Mouse (Mus musculus): ENCODE measurements around the gene Cdc42bpa.

Cdc42bpa gene

DNA sequence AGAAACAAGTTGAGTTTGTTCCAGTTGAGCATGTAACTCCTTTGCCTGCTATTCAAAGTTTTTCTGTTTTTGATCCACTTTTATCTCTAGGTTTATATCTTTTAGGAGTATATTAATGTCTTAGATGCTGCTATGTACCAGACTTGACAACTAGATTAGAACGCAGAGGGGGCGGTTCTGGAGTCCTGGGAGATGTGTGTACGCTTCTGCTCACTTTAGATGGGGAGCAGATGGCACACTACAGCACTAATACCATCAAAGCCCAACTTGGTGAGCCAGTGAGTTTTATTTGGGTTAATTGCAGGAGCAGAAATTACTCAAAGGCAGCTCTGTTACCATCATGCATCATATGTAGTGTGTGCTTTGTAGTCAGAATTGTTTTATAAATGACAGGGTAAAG is 77.2 kb downstream of the Cdc42bpa start:
- DNase-seq: peak; percentile 51

DNA sequence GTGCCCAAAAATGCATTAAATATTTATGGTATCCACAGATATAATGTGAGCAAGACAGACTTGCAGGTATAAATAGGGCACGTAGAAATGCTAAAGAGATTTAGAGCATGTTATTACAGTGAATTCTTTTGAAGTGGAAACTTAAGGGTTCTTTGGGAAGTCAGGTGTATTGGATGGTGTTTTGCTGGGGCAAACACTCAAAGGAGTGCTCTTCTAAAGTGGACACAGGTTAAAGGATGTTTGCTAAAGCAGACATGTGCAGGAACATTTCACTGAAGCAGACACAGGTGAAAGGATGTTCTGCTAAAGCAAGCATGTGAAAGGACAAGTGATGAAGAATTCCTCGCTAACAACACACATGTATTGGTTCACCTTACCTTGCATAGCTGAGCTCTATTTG is 83.9 kb downstream of the Cdc42bpa start:
- no peak for DNase-seq

DNA sequence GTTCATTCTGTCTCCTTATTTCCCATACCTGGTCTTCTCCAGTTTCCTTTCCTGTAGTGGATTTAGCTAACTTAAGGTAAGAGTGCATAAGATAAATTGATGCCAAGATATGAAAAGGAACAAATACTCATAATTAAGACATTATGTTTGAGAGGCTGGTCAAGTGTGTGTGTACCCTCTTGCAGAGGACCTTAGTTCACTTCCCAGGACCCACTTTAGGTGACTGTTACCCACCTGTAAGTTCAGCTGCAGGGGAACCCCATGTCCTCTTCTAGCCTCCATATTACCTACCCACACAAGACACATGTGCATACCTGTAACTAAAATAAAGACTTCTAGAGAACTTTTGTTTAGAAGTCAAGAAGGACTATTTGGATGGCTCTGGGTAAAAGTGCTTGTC is 84.9 kb downstream of the Cdc42bpa start:
- no peak for DNase-seq

DNA sequence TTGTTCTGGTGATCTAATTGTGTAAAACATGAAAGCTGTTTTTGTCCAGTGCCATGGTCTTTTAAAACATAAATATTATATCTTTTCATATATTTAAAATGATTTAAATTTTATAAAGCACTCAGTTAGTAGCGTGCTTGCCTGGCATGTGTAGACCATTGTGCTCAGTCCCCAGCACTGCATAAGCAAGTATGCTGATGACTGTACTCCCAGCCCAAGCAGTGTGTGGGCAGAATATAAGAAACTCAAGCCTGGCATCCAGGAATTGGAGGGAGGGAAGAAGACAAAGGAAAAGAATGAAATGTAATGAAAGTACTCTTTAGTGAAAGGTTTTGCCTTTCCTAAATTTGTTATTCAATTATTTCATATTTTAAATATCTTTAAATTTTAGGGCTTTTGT is 128.9 kb downstream of the Cdc42bpa start:
- DNase-seq: peak; percentile 28

DNA sequence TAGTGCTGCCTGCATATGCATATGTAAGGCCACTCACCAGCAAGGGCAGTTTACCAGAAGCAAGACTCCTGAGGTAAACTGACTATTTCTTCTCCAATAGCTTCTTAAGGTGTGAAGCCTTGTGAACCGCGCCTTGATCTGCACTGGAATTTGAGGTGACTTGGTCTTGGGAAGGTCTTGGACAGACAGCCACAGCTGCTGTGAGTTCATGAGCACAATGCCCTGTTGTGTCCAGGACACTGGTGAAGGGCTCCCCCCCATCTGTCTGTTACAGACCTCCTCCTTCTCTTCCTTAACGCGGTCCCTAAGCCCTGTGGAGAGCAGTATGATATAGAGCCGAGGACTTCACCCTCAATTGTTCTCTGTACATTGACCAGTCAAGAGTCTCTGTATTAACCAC is 138.2 kb downstream of the Cdc42bpa start:
- no peak for DNase-seq

DNA sequence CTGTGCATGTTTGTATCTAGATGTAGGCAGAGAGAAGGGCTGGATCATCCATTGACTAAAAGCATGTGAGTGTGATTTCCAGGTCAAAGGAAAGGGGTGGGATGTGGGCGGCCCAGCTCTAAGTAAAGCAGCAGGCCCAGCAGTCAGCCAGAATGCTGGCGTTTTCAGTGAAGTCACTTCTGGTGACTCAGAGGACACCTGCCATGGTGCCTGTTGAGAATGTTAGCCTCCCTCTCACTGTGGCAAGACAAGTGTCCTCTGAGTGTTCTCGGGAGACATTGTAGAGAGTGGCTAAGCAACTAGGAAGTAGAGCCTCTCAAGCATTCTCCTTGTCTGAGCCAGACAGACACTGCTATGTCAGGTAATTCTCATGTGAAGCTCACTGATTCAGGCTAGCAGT is 144.3 kb downstream of the Cdc42bpa start:
- peak; percentile 57 for DNase-seq

DNA sequence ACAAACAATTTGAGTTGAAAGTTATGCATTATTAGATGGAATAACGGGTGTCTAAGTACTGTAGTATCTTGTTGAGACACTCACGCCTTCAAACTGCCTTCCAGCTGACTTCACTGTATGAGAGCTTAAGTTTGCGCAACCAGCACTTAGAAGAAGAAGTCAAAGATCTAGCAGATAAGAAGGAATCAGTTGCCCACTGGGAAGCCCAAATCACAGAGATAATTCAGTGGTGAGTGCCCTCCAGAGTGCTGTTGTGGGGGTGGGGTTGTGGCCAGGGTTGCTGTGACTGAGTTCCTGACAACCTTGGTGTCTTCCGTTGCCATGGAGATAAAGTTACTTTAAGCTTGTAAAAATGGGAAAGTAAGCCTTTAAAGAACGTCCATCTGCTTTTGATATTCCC is 148.8 kb downstream of the Cdc42bpa start:
- no peak for DNase-seq

DNA sequence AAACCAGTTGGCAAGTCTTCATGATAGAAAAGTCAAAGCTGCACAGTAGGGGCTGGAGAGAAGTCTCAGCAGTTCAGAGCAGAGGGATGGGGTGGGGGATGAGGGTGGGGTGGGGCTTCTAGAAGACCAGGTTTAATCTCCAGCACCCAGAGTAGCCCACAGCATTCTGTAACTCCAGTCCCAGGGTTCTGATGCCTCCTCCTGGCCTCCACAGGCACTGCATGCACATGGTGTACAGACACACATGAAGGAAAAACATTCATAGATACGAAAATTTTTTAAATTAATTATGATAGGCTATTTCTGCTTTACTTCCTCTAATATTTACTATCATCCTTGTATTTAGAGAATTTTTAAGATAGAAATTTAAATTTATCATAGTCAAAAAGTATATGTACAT is 156.3 kb downstream of the Cdc42bpa start:
- no peak for DNase-seq

DNA sequence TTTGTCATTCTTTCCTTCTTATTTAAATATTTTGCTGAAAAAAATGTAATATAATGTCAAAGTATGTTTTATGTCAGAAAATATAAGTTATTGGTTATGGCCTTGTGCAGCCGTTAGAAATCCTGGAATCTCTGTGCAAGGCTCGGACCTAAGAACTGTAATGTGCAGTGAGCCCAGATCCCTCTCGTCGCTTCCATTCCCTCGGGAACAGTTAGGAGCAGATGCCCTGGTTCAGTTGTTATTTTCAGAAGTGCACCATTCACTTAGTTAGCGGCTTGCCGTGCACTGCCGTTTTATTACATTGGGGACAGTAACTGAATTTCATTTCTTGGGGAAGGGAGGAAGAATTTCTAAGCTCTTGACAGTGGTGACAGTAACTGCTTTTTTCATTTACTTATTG is 158.0 kb downstream of the Cdc42bpa start:
- DNase-seq: no peak

DNA sequence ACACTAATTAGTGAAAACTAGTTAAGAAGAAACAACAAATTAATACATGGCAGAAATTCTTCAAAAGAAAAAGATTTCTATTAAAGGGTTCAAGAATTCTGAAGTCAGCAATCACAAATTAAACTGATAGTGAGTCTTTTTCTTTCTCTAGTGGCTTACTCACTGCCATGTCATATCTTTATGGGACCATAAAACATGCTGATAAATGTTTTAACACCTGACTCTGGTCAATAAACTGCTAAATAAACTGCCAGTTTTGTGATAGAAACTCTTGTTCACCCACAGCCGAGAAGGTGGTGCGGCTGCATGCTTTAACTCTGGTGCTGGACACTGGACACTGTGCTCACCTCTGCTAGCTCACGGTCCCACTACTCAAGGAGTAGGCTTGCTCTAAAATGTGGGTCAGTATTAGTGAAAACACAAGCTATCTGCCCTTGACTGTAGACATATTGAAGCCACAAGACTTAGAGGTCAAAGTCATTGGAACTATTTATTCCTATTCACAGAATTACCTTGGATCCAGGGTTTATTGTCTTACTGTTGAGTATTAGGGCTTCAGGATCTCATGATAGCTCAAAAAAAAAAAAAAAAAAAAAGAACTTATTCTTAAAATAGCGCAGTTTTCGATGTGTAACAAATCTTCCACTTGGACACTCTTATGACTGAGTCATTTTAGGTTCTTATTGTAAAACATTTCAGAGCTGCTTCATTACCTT is 168.0 kb downstream of the Cdc42bpa start:
- no peak for DNase-seq

DNA sequence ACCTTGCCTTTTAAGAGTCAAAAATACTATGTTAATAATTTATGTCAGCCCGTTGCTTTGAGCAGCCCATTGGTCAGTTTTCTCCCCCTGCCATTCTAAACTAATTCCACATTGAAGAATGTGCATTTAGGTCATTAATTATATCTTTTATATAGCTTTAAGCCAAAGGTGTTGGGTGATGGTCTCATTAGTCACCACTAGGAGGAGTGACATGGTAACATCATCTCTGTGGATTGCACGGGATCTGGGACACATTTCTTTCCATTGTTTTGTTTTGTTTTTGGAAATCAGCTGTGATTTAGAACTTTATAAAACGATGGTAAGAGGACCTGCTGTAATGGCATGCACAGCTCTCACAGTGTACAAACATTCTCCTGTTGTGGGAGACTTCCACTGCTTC is 171.1 kb downstream of the Cdc42bpa start:
- no peak for DNase-seq

DNA sequence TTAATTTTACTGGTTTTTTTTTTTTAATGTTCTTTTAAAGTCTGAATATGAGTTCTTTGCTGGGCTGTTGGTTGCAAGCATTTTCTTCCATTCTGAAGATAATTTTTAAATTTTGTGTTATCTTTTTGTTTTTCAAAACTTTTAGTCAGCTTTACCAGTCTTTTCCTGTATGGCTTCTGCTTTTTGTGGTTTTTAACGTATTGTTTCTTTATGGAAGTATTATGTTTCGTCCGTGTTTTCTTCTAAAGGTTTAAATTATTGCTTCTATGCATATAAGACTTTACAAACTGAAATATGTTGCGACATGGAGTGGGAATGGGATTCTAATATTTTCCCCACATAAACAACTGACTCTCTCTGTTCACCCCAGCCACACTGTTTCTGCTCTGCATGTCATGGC is 171.9 kb downstream of the Cdc42bpa start:
- no peak for DNase-seq

DNA sequence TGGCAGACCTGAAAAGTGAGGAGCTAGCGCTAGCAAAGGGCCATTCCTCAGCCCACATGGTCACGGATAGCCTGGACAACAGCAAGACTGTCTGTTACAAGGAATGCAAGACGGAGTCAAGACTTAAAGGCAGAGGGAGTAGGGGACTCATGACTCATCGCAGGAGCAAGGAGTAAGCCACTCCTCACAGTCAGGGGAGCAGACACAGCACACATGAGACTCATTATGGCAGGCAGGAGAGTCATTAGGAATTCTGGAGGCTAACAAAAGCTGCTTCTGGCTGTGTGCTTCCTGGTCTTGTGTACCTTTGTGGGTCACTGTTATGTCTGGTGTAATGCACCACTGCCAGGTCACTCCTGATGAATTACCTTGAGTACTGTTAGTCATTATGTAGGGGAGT is 178.9 kb downstream of the Cdc42bpa start:
- no peak for DNase-seq

DNA sequence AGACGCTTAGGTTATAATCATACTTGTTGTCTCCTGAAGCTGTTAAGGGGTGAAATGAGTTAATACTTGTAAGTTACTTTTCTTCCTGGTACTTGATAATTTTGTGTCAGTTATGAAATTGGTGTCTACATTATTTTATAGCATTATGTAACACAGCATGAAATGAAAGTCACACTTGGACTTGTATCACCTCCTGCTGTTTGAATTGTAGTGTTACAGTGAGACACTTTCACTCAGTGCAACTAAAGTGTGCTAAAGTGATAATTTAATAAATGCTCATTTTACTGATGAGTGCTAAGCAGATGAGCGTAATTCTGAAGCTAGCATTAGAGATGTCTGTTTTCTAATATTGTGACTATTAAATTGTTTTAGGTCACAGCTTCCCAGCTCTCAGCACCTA is 180.7 kb downstream of the Cdc42bpa start:
- DNase-seq: no peak

DNA sequence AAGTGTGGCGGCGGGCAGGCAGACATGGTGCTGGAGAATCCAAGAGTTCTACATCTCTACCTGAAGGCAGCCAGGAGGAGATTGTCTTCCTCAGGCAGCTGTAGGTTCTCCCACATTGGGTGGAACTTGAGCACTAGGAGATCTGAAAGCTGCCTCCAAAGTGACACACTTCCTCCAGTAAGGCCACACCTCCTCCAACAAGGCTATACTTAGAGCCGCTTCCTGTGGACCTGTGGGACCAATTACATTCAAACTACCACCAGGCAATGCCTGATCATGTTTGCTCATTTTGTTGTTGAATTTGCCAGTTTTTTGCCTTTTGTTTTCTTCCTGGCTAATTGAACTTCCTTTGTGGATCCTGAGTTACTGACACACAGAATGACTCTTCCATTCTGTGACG is 187.8 kb downstream of the Cdc42bpa start:
- DNase-seq: no peak

DNA sequence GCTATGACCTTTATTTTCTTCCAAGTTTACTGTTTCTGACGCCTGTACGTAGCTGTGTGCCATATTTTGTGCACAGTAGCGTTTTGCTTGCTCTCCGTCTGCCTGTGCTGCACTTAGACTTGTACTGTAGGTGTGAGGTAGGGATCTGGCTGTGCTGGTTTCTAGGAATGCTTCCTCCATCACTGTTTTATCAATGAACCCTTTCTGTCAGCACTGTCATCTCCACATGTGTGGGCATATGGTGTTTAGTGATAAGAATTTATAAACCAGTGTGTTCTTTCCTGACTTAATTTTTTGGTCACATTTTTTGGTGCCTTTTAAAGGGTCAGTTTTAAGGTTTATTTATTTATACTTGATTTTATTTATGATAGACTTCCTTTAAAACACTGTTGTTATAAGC is 188.3 kb downstream of the Cdc42bpa start:
- no peak for DNase-seq

DNA sequence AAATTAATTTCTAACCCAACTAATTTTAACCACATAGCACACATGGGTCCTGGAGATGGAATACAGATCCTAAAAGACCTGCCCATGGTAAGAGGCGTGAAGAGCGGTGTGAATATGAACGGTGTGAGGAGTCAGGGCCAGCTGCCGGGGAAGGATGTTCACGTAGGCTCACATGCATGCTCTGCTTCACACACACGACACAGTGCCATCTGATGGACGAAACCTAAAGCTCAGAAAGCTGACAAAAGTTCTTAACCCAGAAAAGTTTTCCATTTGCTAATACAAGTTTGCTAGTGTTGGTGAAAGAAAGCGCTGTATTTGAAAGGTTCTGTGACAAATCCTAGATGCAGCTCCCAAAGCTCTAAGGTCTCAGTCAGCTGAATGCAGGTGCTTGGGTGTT is 190.9 kb downstream of the Cdc42bpa start:
- no peak for DNase-seq

DNA sequence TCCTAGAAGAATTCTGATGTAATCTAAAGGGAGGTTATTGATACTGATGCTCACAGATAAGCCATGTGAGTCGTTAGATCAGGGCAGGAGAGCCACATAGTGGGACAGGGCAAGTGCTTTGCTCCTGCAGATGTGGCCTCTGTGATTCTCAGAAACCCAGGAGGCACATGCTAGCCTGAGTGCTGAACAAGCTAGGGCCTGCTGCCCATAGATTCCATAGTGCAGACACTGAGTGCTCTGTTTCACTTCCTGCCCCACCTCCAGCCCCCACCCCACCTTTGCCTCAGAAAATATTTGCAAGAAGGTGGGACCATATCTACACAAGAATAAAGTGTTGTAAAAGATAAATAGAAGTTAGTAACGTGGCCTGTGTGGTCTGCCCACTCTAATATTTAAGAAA is 198.4 kb downstream of the Cdc42bpa start:
- no peak for DNase-seq

DNA sequence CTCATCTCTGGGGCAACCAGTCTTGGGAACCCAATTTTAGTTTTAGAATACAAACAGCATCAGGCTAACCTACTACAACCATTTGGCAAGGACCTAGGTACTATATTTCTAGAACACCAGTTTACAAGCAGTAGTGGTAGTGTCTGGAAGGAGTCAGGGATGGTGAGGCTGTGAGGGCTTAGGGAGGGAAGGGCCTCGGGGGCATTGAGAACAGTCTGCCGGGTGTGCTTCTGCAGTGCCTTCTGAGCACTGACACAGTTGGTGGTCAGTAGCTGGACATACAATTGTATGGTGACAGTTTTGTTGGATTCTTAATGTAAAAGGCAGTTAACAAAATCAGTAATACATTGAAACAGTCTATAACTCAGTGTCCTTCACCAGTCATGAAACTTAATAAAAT is 200.3 kb downstream of the Cdc42bpa start:
- no peak for DNase-seq

DNA sequence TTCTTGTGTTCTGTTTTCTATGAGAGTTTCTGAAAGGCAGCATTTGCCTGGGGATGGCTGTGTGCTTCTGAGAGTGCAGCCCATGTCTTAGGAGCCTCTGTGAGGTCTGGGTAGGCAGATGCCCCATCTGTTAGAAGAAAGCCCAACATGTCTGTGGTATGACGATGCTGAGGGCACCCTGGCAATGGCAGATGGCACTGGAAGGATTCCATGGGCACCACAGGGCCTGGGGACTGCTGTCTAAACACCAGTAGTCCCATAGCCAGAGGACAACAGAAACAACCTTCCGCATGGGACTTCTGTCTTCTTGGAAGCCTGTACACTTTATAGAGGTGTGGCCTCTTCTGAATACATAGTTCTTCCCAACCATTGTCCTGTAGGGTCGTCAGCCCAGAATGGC is 200.9 kb downstream of the Cdc42bpa start:
- DNase-seq: no peak

DNA sequence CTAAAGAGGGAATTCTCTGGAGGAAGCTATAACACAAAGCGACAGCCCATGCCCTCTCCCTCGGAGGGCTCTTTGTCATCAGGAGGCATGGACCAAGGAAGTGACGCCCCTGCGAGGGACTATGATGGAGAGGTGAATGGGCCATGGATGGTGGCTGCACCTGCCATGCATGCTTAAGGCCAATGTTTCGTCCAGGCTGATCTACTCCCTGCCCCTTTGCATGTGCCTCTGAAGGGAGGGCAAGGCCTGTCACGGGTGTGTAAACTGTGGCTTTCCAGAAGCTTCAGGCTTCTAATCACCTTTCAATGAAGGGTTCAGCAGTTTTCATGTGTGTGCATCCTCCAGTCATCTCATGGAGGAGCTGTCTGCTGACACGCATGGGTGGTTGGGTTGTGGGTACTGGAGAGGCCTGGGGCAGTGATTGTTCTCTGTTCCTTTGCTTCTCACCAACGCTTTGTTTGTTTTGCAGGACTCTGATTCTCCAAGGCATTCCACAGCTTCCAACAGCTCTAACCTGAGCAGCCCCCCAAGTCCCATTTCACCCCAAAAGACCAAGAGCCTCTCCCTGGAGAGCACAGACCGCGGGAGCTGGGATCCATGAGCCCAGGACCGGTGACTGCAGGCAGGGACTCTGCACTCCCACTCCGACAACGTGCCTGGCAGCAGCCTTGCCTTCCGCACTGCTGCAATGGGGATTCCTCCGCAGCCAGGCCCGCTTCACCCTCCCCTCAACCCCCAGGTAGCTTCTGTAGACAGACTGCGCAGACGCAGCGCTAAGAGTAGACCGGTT is 201.5 kb downstream of the Cdc42bpa start:
- DNase-seq: no peak

DNA sequence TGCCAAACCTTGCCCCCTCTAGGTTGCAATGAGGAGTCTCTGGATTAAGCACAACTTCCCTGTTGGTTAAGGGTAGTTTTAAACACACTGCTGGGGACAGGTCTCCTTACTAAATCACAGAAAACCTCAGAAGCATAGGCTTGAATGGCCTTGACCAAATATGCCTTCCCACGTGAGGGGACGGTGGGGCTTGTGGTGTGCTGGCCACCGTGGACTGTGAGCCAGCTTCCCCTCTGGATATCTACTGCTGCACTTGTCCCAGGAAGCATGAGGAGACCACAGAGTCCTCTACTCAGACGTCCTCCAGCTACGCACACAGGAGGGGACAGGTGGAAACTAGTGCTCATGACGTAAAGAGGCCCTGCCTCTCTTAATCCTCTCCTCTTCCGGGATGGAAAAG is 202.7 kb downstream of the Cdc42bpa start:
- no peak for DNase-seq

DNA sequence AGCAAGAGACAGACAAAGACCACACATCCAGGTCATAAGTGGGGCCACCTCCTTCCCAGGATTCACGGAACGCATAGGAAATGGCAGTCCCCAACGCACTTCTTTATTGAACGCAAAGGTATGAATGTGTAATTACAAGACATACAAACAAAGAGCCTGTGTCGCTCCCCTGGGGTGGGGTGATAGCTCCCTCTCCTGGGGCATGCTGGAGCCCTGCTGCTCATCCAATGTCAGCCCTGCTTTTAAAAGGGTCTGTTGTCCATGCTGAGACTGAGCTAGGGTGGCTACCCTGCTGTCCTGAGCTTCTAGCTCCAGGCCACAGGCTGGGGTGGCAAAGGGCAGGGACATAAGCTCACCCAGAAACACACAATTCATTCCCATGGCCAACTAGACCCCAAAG is 206.3 kb downstream of the Cdc42bpa start:
- no peak for DNase-seq

DNA sequence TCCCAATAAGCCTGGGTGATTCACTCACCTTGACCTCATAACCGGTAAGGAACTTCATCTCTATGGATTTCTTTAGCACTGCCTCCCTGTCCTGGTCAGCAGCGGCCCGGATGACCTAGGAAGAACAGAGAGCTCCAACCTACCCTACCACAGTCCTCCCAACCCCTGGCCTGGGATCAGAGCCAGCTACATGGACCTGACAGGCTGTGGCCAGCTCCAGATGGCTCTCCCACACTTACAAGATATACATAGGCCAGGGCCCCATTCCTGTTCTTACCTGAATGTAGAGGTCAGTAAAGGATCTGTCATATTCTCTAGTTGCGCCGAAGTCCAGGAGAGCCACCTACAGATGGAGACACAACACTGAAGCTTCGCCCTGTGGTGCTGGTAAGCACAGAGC is 208.0 kb downstream of the Cdc42bpa start:
- no peak for DNase-seq

DNA sequence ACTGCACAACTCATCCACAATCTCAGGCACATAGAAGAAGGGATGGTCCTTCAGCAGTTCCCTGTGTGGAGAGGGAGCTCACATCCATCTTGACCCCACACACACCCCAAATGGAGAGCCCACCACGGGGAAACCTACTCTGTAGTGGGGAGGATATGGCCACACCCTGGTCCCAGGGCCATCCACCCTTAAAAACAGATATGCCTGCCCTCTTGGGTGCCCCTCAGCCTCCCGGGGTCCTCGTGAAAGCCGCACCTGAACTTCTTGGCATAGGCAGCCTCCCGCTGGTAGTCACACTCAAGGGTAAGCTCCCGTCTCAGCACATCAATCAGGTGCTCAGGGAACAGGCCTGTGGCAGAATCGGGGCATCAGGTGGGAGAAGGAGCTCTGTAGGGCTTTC is 208.9 kb downstream of the Cdc42bpa start:
- no peak for DNase-seq

All from right cerebral cortex, adult 18-20 months (tissue).